Mouse (Mus musculus): ENCODE data around the gene Srrd.

Gene Srrd

GRCm38 (mm10) chr5:112317328-112317727 is 25.5 kb downstream of the Srrd start:
- peak; percentile 43 to 78 for DNase-seq (ENCODE audit: low spot score in 2 of 2)

DNA sequence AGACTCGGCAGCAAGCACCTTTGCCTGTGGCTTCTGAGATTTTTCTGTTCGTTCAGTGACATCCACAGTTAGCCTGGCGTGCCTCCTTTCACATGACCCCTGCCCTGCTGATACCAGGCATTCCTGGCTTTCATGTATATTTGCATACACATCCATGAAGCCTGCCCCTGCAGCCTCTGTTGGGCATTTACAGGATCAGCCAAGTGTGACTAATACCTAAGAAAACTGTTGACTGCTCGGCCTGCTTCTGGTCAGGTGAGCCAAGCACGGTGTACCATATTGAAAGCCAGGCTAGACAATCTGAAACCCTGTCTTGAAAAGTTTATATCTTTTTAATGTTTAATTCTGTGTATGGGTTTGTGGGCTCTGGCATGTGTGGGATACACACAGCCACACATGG is 26.4 kb downstream of the Srrd start:
- no peak for DNase-seq (ENCODE audit: low spot score in 2 of 2)

GRCm38 (mm10) chr5:112313222-112313885 is 29.5 kb downstream of the Srrd start:
- no peak for DNase-seq (ENCODE audit: low spot score in 2 of 2)

DNA sequence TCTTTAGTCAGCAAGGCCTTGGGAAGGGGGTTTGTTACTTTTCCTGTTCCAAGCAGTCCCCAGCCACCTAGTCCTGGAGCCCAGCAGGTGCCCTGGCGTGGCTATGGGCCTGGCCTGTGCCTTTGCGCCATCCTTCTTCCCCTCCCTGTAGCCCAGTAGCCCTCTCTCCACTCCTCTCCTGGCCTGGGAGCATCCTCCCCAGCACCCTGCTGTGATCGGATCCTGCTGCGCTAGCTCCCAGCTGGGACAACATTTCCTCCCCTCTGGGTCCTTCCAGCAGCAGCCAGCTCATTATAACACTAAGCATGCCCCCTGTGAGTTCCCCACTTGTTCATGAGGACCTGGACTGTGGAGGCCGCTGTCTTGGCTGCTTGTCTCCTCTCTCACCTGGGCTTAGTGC is 37.0 kb downstream of the Srrd start:
- DNase-seq (ENCODE audit: low spot score in 2 of 2): no peak

- DNase-seq (ENCODE audit: low spot score in 2 of 2): no peak
Measured at GRCm38 (mm10) chr5:112302310-112302709, 40.5 kb downstream of the Srrd start.

GRCm38 (mm10) chr5:112301694-112302093 is 41.1 kb downstream of the Srrd start:
- DNase-seq (ENCODE audit: low spot score in 2 of 2): no peak

- DNase-seq (ENCODE audit: low spot score in 2 of 2): no peak
Measured at GRCm38 (mm10) chr5:112300721-112301308, 42.0 kb downstream of the Srrd start.

GRCm38 (mm10) chr5:112300112-112300511 is 42.7 kb downstream of the Srrd start:
- no peak for DNase-seq (ENCODE audit: low spot score in 2 of 2)

DNA sequence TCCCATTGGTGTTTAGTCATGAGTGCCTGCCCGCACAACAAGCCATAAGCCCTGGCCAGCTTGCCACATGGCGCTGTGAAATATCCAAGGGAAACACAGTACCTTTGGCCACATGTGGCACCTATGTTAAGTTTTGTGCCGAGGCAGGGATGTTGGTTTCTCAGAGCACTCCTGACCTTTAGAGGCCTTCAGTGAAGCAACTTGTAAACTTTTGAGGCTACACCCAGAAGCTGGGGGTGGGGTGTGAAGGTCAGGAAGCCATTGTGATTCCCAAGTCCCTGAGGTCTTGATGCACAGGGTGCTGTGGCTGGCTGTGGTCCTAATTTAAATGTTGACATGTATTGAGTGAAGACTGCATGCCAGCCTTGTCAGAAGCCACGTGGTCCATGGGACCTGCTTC is 43.4 kb downstream of the Srrd start:
- no peak for DNase-seq (ENCODE audit: low spot score in 2 of 2)

DNA sequence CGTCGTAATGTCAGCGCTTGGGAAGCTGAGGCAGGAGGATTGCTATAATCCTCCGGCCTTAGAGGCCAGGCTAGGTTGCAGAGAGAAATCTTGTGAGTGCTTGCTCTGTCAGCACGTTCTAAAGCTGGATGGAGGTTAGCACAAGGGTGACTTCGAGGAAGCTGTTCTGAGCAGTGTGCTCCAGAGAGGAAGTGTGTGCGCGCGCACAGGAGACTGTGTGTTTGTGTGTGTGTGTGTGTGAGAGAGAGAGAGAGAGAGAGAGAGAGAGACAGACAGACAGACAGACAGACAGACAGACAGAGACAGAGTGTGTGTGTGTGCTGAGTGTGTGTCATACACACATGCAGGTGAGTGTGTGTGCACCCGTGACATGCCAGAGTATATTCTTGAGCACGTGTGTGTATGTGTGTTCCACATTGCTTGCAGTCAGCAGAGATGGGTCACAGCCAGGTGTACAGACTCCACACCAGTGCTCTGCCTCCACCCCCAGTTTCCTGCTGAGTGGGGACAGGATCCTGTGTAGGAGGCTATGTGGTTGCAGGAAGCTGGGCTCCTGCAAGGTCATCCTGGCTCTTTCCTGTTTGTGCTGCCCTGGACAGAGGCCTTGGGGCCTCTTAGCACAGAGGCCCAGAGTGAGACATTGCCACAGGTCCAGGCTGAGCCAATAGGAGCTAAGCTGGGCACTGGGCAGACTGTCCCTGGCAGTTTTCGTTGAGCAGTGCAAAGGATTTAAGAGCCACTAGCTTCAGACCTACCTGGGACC is 44.4 kb downstream of the Srrd start:
- DNase-seq (ENCODE audit: low spot score in 2 of 2): peak; percentile 63 to 84

DNA sequence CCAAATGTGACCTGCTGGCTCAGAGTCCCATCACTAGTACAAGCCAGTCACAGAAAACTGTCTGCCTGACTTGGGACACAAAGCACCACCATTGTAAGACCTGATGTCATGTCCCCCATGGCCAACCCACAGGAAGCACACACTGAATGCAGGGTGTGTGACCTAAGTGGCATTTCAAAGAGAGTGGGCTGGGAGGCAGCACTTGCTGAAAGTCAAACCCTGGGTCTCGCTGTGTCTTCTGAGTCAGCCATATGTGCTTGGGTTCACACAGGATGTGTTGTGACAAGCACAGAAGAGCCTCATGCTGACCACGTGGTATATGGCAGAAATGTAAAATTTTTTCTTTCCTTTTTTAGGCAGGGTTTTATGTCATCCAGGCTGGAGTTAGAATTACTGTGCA is 45.6 kb downstream of the Srrd start:
- no peak for DNase-seq (ENCODE audit: low spot score in 2 of 2)

DNA sequence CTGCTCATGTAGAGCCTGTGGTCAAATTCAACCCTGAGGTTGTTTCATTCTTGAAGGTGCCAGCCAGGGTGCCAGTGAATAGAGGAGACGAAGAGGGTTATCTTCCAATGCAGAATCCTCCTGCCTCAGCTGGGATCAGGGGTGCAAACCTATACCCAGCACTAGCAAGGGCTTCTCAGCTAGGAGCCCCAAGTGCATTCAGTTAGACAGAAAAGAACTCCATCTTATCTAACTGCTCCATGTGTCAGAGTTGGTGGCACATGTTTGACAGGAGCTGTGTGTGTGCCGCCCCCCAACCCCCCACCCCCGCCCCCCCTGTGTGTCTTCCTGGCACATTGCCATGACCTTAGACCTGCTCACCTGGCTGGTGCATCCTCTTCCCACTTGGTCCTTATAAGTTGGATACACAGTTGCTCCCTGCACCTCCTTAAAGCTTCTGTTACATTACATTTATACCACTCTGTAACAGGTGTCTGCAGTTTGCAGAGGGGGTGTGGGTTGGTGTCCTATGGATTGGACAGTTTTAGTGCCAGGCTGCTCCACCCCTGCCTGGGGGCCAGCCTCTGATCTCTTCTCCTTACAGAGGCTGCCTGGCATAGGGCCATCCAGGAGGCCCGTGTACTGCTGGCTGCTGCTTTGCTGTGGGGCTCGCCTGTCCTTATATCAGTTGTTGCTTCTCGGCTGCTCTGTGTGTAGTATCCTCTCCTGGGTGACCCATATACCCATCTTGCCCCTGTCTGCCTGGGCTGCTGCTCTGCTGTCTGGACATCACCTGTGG is 46.2 kb downstream of the Srrd start:
- DNase-seq (ENCODE audit: low spot score in 2 of 2): no peak

DNA sequence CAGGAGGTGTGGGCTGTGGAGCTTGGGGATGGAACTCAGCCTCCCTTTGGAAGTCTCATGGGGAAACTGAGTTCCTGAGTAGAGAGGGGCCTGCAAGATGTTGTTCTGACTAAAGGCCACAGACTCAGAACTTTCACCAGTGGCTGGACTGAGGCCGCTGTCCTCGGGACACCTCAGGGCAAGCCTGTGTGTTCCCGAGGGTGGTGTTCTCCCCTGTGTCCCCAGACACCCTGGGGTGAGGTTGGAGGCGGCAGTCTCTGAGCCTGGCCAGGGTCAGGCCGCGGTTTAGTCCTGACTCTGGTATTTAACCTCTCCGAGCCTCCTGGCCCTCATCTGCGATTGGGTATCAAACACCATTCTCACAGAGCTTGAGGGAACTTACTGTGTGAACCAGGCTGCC is 47.3 kb downstream of the Srrd start:
- DNase-seq (ENCODE audit: low spot score in 2 of 2): no peak

- no peak for DNase-seq (ENCODE audit: low spot score in 2 of 2)
Measured at GRCm38 (mm10) chr5:112295162-112295561, 47.7 kb downstream of the Srrd start.

- no peak for DNase-seq (ENCODE audit: low spot score in 2 of 2)
Measured at GRCm38 (mm10) chr5:112294696-112295095, 48.1 kb downstream of the Srrd start.

DNA sequence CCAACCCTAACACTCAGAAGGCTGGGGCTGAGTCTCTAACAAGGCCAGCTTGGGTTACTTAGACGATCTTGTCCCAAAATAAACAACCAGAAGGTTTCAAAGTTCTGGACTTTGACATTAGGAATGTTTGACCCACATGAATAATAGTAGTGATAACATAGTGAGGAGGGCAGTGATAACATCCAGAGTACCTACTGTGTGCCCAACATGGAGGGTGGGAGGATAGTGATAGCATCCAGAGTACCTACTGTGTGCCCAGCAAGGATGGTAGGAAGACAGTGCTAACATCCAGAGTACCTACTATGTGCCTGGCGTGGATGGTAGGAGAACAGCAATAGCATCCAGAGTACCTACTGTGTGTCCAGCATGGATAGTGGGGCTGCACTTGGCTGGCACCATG is 49.0 kb downstream of the Srrd start:
- no peak for DNase-seq (ENCODE audit: low spot score in 2 of 2)

DNA sequence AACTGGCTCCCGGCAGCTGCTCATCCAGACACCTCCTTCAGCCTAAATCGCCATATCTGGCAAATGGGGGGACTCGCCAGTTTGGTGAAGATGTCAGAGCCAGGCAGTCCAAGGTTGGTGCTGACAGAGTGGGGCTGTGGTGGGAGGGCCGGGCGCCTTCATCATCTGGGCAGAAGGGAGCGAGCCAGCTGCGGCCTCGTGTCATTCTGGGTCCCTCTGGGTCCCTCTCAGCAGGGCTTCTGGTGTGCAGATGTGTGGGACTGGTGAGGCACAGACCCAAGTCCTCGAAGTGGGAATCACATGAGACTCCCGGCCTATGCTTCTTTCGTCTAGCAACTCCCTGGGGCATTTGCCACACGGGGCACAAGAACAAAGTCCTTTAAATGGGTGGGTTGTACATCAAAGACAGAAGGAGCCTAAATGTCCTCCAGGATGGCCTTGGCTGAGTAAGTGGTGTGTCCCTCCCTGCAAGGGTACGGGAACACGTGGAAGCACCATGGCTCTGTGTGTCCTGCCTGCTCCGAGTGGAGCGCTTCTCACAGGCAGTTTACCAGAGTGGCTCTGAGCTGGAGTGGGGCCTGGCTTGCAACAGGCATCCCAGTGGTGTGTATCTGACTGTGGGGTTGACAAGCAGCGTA is 50.4 kb downstream of the Srrd start:
- no peak for DNase-seq (ENCODE audit: low spot score in 2 of 2)

DNA sequence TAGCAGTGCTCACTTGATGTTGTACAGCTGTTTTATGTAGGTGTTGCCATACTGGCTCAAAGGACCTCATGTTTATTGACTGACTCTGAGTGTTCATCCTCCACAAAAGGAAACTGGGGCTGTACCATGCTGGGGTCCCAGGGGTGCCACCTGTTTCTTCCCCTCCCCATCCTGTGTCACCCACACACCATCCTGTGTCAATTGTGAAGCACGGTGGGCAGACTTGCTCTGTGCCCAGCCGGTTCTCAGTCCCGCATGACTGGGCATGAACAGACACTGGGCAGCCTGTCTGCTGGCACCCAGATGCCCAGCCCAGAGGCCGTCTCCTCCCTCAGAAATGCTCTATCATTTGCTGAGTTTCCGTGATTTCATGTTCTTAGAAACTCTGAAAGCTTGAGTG is 51.0 kb downstream of the Srrd start:
- no peak for DNase-seq (ENCODE audit: low spot score in 2 of 2)

DNA sequence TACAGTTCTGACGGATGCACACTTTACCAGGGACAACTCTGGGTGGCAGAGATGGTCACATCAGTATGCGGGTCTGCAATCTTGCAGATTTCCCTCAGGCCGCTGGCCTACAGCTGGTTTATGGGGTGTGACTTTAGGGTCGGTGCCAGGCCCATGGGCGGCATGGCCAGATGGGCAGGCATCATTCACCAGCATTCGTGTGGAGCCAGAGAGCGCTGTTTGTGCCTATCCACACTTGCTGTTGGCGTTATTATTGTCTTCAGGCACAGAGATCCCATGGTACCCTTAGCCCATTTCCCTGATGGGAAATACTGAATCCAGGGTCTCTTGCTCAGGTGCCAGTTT is 52.3 kb downstream of the Srrd start:
- no peak for DNase-seq (ENCODE audit: low spot score in 2 of 2)

DNA sequence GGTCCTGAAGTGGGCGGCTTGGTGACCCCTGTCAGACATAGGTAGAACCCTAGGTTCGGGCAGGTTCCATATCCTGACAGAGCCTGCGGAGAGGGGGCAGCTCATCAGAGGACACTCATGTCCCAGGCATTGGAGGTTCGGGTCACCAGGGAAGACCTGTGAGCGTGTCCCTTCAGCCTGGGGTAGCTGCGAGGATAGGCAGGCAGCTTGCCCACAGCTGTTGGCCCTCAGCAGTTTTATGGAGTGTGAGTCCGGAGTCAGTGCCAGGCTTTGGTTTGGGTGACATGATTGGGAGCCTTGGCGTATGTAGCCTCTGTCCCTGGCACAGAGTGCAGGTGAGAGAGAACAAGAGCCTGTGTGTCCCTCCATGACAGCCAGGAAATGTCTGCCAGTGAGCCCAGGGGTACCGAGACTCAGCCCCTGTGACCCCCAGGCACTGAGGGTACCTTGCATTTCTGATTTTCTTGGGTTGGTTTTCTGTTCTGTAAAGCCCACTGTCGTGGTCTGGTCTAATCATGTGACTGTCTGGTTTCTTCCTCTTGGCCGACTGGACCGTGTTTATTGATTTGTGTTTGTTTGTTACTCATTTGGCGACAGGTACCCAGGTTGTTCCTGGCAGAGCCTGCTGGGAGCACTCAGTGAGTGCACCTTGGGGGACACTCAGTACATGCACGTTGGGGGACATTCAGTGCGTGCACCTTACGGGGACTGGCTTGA is 52.9 kb downstream of the Srrd start:
- DNase-seq (ENCODE audit: low spot score in 2 of 2): peak; percentile 72 to 74

DNA sequence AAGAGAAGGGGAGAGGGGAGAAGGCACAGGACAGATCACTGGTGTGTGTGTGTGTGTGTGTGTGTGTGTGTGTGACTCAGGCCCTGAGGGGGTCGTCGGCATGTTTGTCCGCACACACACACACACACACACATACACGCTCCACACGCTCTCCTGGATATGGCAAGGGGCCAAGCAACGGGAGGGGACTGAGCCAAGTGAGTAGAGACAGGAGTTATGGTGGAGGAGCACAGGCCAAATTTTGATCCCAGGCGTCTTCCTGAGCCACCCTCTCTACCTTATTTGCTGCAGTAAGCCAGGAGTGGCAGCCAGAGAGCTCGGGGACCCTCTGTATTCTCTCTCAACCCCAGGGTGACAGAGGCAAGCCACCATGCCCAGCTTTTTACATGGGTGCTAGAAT is 53.6 kb downstream of the Srrd start:
- DNase-seq (ENCODE audit: low spot score in 2 of 2): no peak
